Mouse (Mus musculus) MEL (cell line): ENCODE data around the gene Zbtb22. TPM values are rescaled to one million over a fixed set of nuclear protein-coding genes. Genes with fewer than 3 reads are reported as not detected.
"Not testable (repeated sequence)": the region's sequence is repeated elsewhere in the genome, so short reads cannot be mapped to it uniquely, and the experiment has no call there.

ENCODE experiments used
- DNase-seq: peaks from one replicate; pipeline ENCODE4 v3.0.0; 2011; ENCODE audit warnings: low read depth, low spot score
- H3K27ac ChIP-seq: 2 replicates; pipeline ENCODE4 v1.5.1; 2012; ENCODE audit warnings: low read depth, mild to moderate bottlenecking, control low read depth, low read length, moderate library complexity; ENCODE audit not compliant: control insufficient read depth
- H3K27me3 ChIP-seq, 2 experiments: fragments of 150-350 bp in 1 of 2; sonication (generic) in 1 of 2; 2 replicates each; pipeline ENCODE4 v1.6.1; 2012; ENCODE audit warnings: low read length in 2 of 2, mild to moderate bottlenecking in 2 of 2, improper control_type of control experiment in 1 of 2, moderate library complexity in 1 of 2; ENCODE audit not compliant: insufficient read depth in 2 of 2, control insufficient read depth in 1 of 2
- H3K36me3 ChIP-seq, 2 experiments: 2 replicates each; pipeline ENCODE4 v1.6.1; 2012 to 2014; ENCODE audit warnings: low read length in 2 of 2, improper control_type of control experiment in 1 of 2, inconsistent platforms in 1 of 2, mild to moderate bottlenecking in 1 of 2; ENCODE audit not compliant: insufficient read depth in 2 of 2, control insufficient read depth in 1 of 2
- H3K4me1 ChIP-seq, 2 experiments: fragments of 150-350 bp in 1 of 2; sonication (generic) in 1 of 2; 2 replicates each; pipeline ENCODE4 v1.6.1; 2012; ENCODE audit warnings: low read length in 2 of 2, improper control_type of control experiment in 1 of 2, mild to moderate bottlenecking in 1 of 2; ENCODE audit not compliant: insufficient read depth in 2 of 2, control insufficient read depth in 1 of 2
- H3K4me3 ChIP-seq, 2 experiments: fragments of 150-350 bp in 1 of 2; sonication (generic) in 1 of 2; 2 replicates each; pipeline ENCODE4 v1.5.1; 2012; ENCODE audit warnings: low read depth in 2 of 2, low read length in 2 of 2, mild to moderate bottlenecking in 2 of 2, moderate library complexity in 2 of 2, control low read depth in 1 of 2, improper control_type of control experiment in 1 of 2; ENCODE audit not compliant: control insufficient read depth in 1 of 2, insufficient read depth in 1 of 2
- H3K79me2 ChIP-seq: 2 replicates; pipeline ENCODE4 v1.6.1; 2012; ENCODE audit warnings: mild to moderate bottlenecking, low read length, moderate library complexity; ENCODE audit not compliant: control insufficient read depth, poor library complexity, insufficient read depth
- H3K9ac ChIP-seq: 2 replicates; pipeline ENCODE4 v1.6.1; 2012; ENCODE audit warnings: low read depth, mild to moderate bottlenecking, control low read depth, low read length, moderate library complexity; ENCODE audit not compliant: control insufficient read depth, poor library complexity, severe bottlenecking
- H3K9me3 ChIP-seq: fragments of 150-350 bp; sonication (generic); replicated peaks from 2 replicates; pipeline ENCODE4 v1.6.1; 2012; ENCODE audit warnings: mild to moderate bottlenecking, low read length, improper control_type of control experiment, moderate library complexity; ENCODE audit not compliant: insufficient read depth
- CHD1 ChIP-seq: IDR thresholded peaks from 2 replicates; pipeline ENCODE4 v1.6.1; 2012; ENCODE audit warnings: low read depth, mild to moderate bottlenecking, inconsistent platforms, low read length, improper control_type of control experiment
- E2F4 ChIP-seq: IDR thresholded peaks from 2 replicates; pipeline ENCODE4 v1.6.1; 2011; ENCODE audit warnings: low read depth, low read length, improper control_type of control experiment, borderline replicate concordance
- KAT2A ChIP-seq: conservative IDR thresholded peaks from 2 replicates; pipeline ENCODE4 v1.6.1; 2012; ENCODE audit warnings: low read depth, low read length, improper control_type of control experiment, inconsistent platforms
- MAX ChIP-seq: IDR thresholded peaks from 2 replicates; pipeline ENCODE4 v1.6.1; 2011; ENCODE audit warnings: low read length, improper control_type of control experiment
- MEF2A ChIP-seq: IDR thresholded peaks from 2 replicates; pipeline ENCODE4 v1.6.1; 2014; ENCODE audit warnings: low read depth, mild to moderate bottlenecking, inconsistent platforms, low read length, improper control_type of control experiment; ENCODE audit not compliant: poor library complexity, insufficient replicate concordance, severe bottlenecking; ENCODE audit errors: extremely low read depth
- MXI1 ChIP-seq: IDR thresholded peaks from 2 replicates; pipeline ENCODE4 v1.6.1; 2011; ENCODE audit warnings: mild to moderate bottlenecking, low read depth, low read length, improper control_type of control experiment
- MYB ChIP-seq: IDR thresholded peaks from 2 replicates; pipeline ENCODE4 v1.6.1; 2011; ENCODE audit warnings: mild to moderate bottlenecking, low read depth, low read length, improper control_type of control experiment
- NELFE ChIP-seq: IDR thresholded peaks from 2 replicates; pipeline ENCODE4 v1.6.1; 2011; ENCODE audit warnings: low read depth, low read length, improper control_type of control experiment
- POLR2AphosphoS2 ChIP-seq: IDR thresholded peaks from 2 replicates; pipeline ENCODE4 v1.6.1; 2011; ENCODE audit warnings: low read length, improper control_type of control experiment
- TAL1 ChIP-seq: IDR thresholded peaks from 2 replicates; pipeline ENCODE4 v1.6.1; 2012; ENCODE audit warnings: mild to moderate bottlenecking, inconsistent platforms, low read length, moderate library complexity, mixed read lengths
- UBTF ChIP-seq: IDR thresholded peaks from 2 replicates; pipeline ENCODE4 v1.6.1; 2012; ENCODE audit warnings: low read depth, mild to moderate bottlenecking, inconsistent platforms, low read length, improper control_type of control experiment, moderate library complexity, borderline replicate concordance; ENCODE audit not compliant: insufficient read depth
- USF1 ChIP-seq: IDR thresholded peaks from 2 replicates; pipeline ENCODE4 v1.6.1; 2014; ENCODE audit warnings: low read depth, mild to moderate bottlenecking, inconsistent platforms, low read length, improper control_type of control experiment, moderate library complexity
- USF2 ChIP-seq, 2 experiments: IDR thresholded peaks; 2 replicates each; pipeline ENCODE4 v1.6.1; 2011 to 2012; ENCODE audit warnings: improper control_type of control experiment in 2 of 2, low read length in 2 of 2, borderline replicate concordance in 1 of 2, inconsistent platforms in 1 of 2, low read depth in 1 of 2, mild to moderate bottlenecking in 1 of 2; ENCODE audit not compliant: insufficient read depth in 1 of 2
- ZNF384 ChIP-seq: IDR thresholded peaks from 2 replicates; pipeline ENCODE4 v1.6.1; 2012; ENCODE audit warnings: low read depth, mild to moderate bottlenecking, inconsistent platforms, low read length, improper control_type of control experiment
- polyA plus RNA-seq, 2 experiments: library from polyadenylated mRNA; stranded (reverse) in 1 of 2; unstranded in 1 of 2; fragments of >175 nt in 1 of 2; fragments of >200 nt in 1 of 2; gene quantifications; 2 replicates each; pipeline versions ENCODE4 v1.2.1 to v1.2.4; 2012; ENCODE audit warnings: low replicate concordance in 2 of 2, low read depth in 1 of 2; ENCODE audit not compliant: insufficient read length in 2 of 2, insufficient read depth in 1 of 2, missing spikeins in 1 of 2
- total RNA-seq: library from RNA; depleted of rRNA; stranded (reverse); fragments of 300-350 nt; gene quantifications from 2 replicates; pipeline ENCODE4 v1.2.3, GENCODE M21; 2012

Zbtb22 gene
- total and polyA plus RNA-seq, 3 experiments, result 18.6 to 30.0 TPM; not detected in 1

GRCm38 (mm10) chr17:33898193-33898592, 17.5 kb upstream of the Zbtb22 start:
- peak overlapping the region; percentile 58 for H3K9ac ChIP-seq
- H3K27me3 ChIP-seq, H3K79me2 ChIP-seq, H3K9me3 ChIP-seq, DNase-seq: not testable (repeated sequence)
- peak overlapping the region; percentile 76 for H3K27ac ChIP-seq
- TF ChIP-seq MXI1, result 0 out of 2 replicates have a peak, but pooled peaks have one; percentile 24
- H3K36me3 ChIP-seq, result peaks cover 0 to 21% of the 10 kb centered on the region in 2 experiments; a peak in 2 of 4 replicates
- peak overlapping the region; percentile 37 to 44 for H3K4me3 ChIP-seq
- peaks cover 16 to 36% of the 10 kb centered on the region in 2 experiments for H3K4me1 ChIP-seq

GRCm38 (mm10) chr17:33899642-33900041, 16.1 kb upstream of the Zbtb22 start:
- H3K4me1 ChIP-seq, result peaks cover 21 to 47% of the 10 kb centered on the region in 2 experiments
- DNase-seq, result no peak
- no peaks in the 10 kb centered on the region for H3K27me3 ChIP-seq
- H3K36me3 ChIP-seq, result peaks cover 0 to 30% of the 10 kb centered on the region in 2 experiments; a peak in 2 of 4 replicates
- H3K79me2 ChIP-seq, result no peaks in the 10 kb centered on the region
- H3K9me3 ChIP-seq, result no peaks in the 10 kb centered on the region
- no peak overlapping the region for H3K4me3 ChIP-seq
- H3K9ac ChIP-seq, result no peak overlapping the region
- H3K27ac ChIP-seq, result no peak overlapping the region
- TF ChIP-seq CHD1 (no peak), NELFE (no peak), MYB (no peak), POLR2AphosphoS2 (no peak), USF1 (no peak), E2F4 (no peak), USF2 (IDR thresholded peaks at IDR 0.05; ENCODE audit: borderline replicate concordance in 1 of 2, insufficient read depth in 1 of 2, low read depth in 1 of 2, low read length in 2 of 2) (no peak), MAX (no peak), TAL1 (no peak), KAT2A (no peak), MEF2A (no peak), UBTF (no peak)
- TF ChIP-seq, all 39 proteins: peak for 0

- Histone ChIP-seq H3K9ac (no peak overlapping the region), H3K27me3 (no peaks in the 10 kb centered on the region), H3K36me3 (peaks cover 0 to 30% of the 10 kb centered on the region in 2 experiments; a peak in 2 of 4 replicates), H3K79me2 (no peaks in the 10 kb centered on the region), H3K4me1 (peaks cover 21 to 47% of the 10 kb centered on the region in 2 experiments), H3K27ac (no peak overlapping the region), H3K4me3 (no peak overlapping the region), H3K9me3 (no peaks in the 10 kb centered on the region)
- peak; percentile 76 for TF ChIP-seq ZNF384
- TF ChIP-seq UBTF, result no peak
- DNase-seq, result no peak
These were observed 15.3 kb upstream of the Zbtb22 start for GRCm38 (mm10) chr17:33900281-33900988.
